Mouse (Mus musculus): Measurements from ENCODE around the gene Zmynd8. TPM values are rescaled to one million over a fixed set of nuclear protein-coding genes. Genes with fewer than 3 reads are reported as not detected.
"Not testable (repeated sequence)": the region's sequence is repeated elsewhere in the genome, so short reads cannot be mapped to it uniquely, and the experiment has no call there.

Zmynd8 gene
- polyA plus RNA-seq, 1 experiment from 2014 or later, result 98.3 TPM

GRCm38 (mm10) chr2:165818570-165818969 is 80.2 kb downstream of the Zmynd8 start:
- in situ Hi-C loops (cut with MboI; ENCODE audit: low pct_unique_long_range_greater_than_20kb), result no loop called here
- ChIA-PET CTCF (interaction anchor here (1.0 to 1.7 kb wide), 4 partner anchors 54 to 226 kb away, joined by 3 to 4 read pairs (median 4); partner anchors contain the start of gene Zmynd8), POLR2A (interaction anchor here (0.9 to 2.2 kb wide), 2 partner anchors 67 to 96 kb away, joined by 3 to 7 read pairs; no protein-coding TSS in a partner anchor)
- DNase-seq (ENCODE audit: low read depth, low spot score) (no peak), ATAC-seq (no peak)
- TF ChIP-seq CTCF (IDR thresholded peaks at IDR 0.05), result no peak
- H3K27me3 ChIP-seq, result no peaks in the 10 kb centered on the region

- H3K27me3 ChIP-seq, result no peaks in the 10 kb centered on the region
- CTCF ChIA-PET, result interaction anchor here (0.7 to 1.8 kb wide), 3 partner anchors 34 to 67 kb away, joined by 3 to 4 read pairs (median 3); no protein-coding TSS in a partner anchor
- ATAC-seq, result no peak
- DNase-seq (ENCODE audit: low read depth, low spot score), result no peak
- in situ Hi-C loops (cut with MboI; ENCODE audit: low pct_unique_long_range_greater_than_20kb), result no loop called here
- POLR2A ChIA-PET, result interaction anchor here (1.0 to 2.2 kb wide), 2 partner anchors 9 to 68 kb away, joined by 4 to 7 read pairs; no protein-coding TSS in a partner anchor
- TF ChIP-seq CTCF (IDR thresholded peaks at IDR 0.05), result no peak
Observed at GRCm38 (mm10) chr2:165817437-165817836, 81.4 kb downstream of the Zmynd8 start.

DNA sequence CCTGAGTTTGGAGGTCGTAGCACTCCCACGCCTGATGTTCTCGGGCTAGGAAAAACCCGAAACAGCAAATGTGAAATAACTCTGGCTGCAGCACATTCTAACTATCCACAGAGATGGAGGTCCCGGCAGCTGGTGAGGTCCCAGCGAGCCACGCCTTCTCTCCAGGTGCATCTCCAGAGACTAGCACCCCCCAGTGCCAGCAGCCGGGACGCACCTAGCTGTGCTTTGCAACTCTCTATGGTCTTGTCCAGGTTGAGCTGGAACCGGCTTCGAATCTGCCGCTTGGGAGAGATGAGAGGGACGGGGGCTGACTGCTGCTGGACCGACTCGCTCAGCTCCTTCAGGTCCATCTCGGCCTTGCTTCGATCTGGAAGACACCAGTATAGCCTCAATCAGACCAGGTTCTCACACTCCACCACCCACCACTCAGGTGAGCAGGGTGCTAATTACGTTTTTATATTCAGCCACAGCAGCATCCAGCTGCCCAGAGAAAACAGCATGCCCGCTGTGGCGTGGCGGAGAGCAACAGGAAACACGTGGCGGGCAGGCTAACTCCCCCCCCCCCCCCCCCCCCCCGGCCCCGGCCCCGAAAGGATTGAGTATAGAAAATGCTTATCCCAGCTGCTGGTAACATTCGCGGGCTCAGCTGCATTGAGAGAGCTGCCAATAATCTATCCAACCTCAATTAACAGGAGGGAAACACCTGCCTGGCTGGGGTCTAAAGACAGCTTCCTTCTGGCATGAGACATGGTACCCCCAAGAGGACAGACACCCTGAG is 83.5 kb downstream of the Zmynd8 start:
- in situ Hi-C loops (cut with MboI; ENCODE audit: low pct_unique_long_range_greater_than_20kb), result no loop called here

DNA sequence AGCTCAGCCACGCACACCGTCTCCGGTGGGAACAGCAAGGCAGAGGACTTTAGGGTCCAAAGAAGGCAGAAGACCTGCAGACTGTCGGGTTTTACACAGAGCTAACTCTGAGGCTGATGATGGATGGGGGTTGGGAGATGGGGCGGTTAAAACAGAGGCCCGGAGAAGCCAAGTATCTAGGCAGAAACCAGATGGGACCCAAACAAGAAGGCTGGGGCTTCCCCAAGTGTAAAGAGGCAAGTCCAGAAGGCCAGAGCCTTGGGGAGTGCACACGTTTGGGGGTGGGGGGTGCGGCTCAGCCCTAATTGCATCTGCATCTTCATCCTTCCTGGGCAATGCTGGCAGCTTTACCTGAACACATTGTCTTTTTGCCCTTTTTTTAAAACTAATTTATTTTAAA is 85.9 kb downstream of the Zmynd8 start:
- POLR2A ChIA-PET, result no interaction called here
- in situ Hi-C loops (cut with MboI; ENCODE audit: low pct_unique_long_range_greater_than_20kb), result no loop called here

More for the DNA sequence above, 83.5 kb downstream of the Zmynd8 start:
- DNase-seq (ENCODE audit: low read depth, low spot score) (no peak), ATAC-seq (no peak)
- POLR2A ChIA-PET, result interaction anchor here (0.5 to 0.8 kb wide), 4 partner anchors 13 to 94 kb away, joined by 3 to 4 read pairs (median 3); no protein-coding TSS in a partner anchor
- CTCF ChIA-PET, result no interaction called here
- no peaks in the 10 kb centered on the region for H3K27me3 ChIP-seq
- no peak for TF ChIP-seq CTCF (IDR thresholded peaks at IDR 0.05)

DNA sequence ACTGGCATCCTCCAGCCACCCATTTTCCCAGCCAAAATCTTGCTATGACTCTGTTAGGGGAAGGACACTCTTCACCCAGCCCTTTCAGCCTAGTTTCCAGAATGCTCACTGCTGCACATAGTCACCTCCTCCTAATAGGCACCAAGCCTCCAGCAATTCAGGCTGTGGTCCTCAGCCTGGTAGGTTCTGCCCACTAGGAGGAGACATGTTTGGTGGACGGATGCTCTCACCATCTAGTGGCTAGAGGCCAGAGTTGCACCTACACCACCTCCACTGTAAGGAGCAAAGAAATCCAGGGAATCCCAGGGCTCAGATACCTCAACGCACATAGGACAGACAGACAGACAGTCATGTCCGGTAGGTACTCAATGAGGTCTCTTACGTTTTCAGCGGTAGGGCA is 87.3 kb downstream of the Zmynd8 start:
- ATAC-seq (peak; percentile 44), DNase-seq (ENCODE audit: low read depth, low spot score) (no peak)
- ChIA-PET POLR2A (no interaction called here), CTCF (interaction anchor here (1.3 kb wide), 1 partner anchor 8 kb away, joined by 6 read pairs; no protein-coding TSS in a partner anchor)
- no peaks in the 10 kb centered on the region for H3K27me3 ChIP-seq
- in situ Hi-C loops (cut with MboI; ENCODE audit: low pct_unique_long_range_greater_than_20kb), result no loop called here
- peak; percentile 96 for TF ChIP-seq CTCF (IDR thresholded peaks at IDR 0.05)

More for the DNA sequence above, 85.9 kb downstream of the Zmynd8 start:
- TF ChIP-seq CTCF (IDR thresholded peaks at IDR 0.05), result no peak
- no peak for DNase-seq (ENCODE audit: low read depth, low spot score)
- CTCF ChIA-PET, result no interaction called here
- H3K27me3 ChIP-seq, result no peaks in the 10 kb centered on the region
- no peak for ATAC-seq

DNA sequence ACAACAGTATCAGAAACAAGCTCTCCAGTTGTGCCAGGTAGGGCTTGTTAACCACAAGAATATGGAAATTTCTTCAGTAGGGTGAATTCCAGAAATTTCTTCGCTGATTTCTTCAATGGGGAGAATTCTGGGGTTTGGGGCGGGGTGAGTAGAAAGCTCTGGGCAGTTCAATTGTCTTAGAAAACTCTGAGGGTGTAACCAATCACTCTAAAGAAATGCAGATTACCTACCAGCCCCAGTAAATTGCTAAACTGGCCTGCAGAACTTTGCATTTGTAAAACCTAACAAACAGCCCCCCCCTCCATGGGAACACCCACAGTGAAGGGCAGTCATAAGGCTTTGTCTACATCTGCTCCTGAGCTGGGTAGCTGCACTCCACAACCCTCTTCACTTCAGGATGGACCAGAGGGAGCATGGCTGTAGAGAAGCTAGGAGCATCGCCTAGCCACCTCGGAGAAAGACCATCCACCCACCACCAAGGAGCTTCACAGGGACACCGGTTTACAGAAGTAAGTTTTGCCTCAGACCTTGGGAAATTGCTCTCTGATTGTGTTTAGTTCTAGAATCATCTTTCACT is 88.8 kb downstream of the Zmynd8 start:
- in situ Hi-C loops (cut with MboI; ENCODE audit: low pct_unique_long_range_greater_than_20kb), result no loop called here
- no peak for ATAC-seq
- ChIA-PET POLR2A (no interaction called here), CTCF (interaction anchor here (0.8 to 1.3 kb wide), 4 partner anchors 10 to 236 kb away, joined by 3 to 6 read pairs (median 3); no protein-coding TSS in a partner anchor)
- TF ChIP-seq CTCF (IDR thresholded peaks at IDR 0.05), result no peak
- H3K27me3 ChIP-seq, result no peaks in the 10 kb centered on the region
- DNase-seq (ENCODE audit: low read depth, low spot score), result no peak

DNA sequence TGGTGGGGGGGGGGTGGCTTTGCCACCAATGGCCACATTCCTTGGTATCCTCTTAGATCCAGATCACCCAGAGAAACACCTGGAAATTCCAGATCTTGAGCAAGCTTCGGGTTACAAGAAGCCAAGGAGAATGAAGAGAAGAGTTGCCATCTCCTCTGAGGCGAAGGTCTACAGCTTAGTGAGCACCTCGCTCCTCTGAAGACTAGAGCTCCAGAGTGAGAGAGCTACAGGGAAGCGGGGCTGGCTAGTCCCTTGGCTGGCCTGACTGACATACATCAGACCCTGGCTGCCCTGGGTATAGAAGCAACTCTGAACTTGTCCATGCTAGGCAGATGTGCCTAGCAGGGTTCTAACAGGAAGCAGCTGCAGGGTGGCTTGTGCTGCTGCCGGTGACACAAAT is 89.7 kb downstream of the Zmynd8 start:
- CTCF ChIA-PET, result interaction anchor here (1.3 kb wide), 1 partner anchor 23 kb away, joined by 3 read pairs; no protein-coding TSS in a partner anchor
- no peak for DNase-seq (ENCODE audit: low read depth, low spot score)
- POLR2A ChIA-PET, result interaction anchor here (0.8 to 1.7 kb wide), 2 partner anchors 8 to 33 kb away, joined by 3 to 4 read pairs; no protein-coding TSS in a partner anchor
- no peak for TF ChIP-seq CTCF (IDR thresholded peaks at IDR 0.05)
- ATAC-seq, result no peak
- no peaks in the 10 kb centered on the region for H3K27me3 ChIP-seq
- in situ Hi-C loops (cut with MboI; ENCODE audit: low pct_unique_long_range_greater_than_20kb), result no loop called here

DNA sequence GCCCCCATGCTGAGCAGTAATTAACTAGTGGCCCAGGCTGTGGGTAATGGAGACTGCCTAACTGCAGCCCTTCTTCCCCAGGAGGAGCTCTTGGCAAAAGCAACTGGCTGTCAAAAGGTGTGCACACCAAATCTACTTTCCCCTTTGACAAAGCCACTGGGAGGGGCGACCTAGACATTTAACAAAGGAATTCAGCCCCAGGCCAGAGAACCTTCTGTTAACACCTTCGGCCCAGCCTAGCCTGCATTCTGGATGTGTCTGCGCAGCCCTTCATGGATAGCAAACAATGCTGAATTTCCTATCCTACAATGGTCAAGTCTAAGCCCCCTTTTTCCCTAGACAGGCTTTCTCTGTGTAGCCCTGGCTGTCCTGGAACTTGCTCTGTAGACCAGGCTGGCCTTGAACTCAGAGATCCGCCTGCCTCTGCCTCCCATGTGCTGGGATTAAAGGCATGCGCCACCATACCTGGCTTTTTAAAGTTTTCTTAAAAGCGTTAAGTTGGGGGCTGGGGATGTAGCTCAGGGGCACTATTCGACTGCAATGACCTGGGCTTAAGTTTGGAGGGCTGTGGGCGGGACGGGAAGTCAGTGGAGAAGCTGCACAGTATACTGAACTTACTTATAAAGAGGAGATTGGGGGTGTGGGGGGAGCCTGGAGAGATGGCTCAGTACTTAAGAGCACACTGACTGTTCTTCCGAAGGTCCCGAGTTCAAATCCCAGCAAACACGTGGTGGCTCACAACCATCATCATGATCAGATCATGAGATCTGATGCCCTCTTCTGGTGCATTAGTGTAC is 90.4 kb downstream of the Zmynd8 start:
- DNase-seq (ENCODE audit: low read depth, low spot score) (no peak), ATAC-seq (no peak)
- in situ Hi-C loops (cut with MboI; ENCODE audit: low pct_unique_long_range_greater_than_20kb), result no loop called here
- H3K27me3 ChIP-seq, result no peaks in the 10 kb centered on the region
- POLR2A ChIA-PET, result interaction anchor here (0.8 to 1.7 kb wide), 3 partner anchors 9 to 185 kb away, joined by 3 to 4 read pairs (median 3); partner anchors contain the start of gene Ncoa3
- CTCF ChIA-PET, result interaction anchor here (1.3 kb wide), 1 partner anchor 22 kb away, joined by 3 read pairs; no protein-coding TSS in a partner anchor
- TF ChIP-seq CTCF (IDR thresholded peaks at IDR 0.05), result no peak

GRCm38 (mm10) chr2:165800174-165800573 is 98.6 kb downstream of the Zmynd8 start:
- CTCF ChIA-PET; DNase-seq (ENCODE audit: low read depth, low spot score); in situ Hi-C loops (cut with MboI; ENCODE audit: low pct_unique_long_range_greater_than_20kb); POLR2A ChIA-PET; ATAC-seq; H3K27me3 ChIP-seq: not testable (repeated sequence)

- no peak for TF ChIP-seq CTCF (IDR thresholded peaks at IDR 0.05)
- ATAC-seq (no peak), DNase-seq (ENCODE audit: low read depth, low spot score) (no peak)
- POLR2A ChIA-PET, result no interaction called here
- H3K27me3 ChIP-seq, result no peaks in the 10 kb centered on the region
- in situ Hi-C loops (cut with MboI; ENCODE audit: low pct_unique_long_range_greater_than_20kb), result no loop called here
- CTCF ChIA-PET, result no interaction called here
Observed at GRCm38 (mm10) chr2:165797876-165798275, 100.9 kb downstream of the Zmynd8 start.
